Mouse (Mus musculus) intestine, embryonic 15.5 days (tissue): Measurements from ENCODE around the gene Tshz2. TPM values are rescaled to one million over a fixed set of nuclear protein-coding genes. Genes with fewer than 3 reads are reported as not detected.

Experiments
- ATAC-seq: fragments of 200-750 bp; cut with Nextera tagmentation; 2 replicates; pipeline ENCODE4 v1.8.0; 2017; ENCODE audit warnings: moderate TSS enrichment, moderate library complexity
- H3K27ac ChIP-seq: fragments of 300-500 bp; sonication (generic); 2 replicates; pipeline ENCODE4 v1.5.1; 2015; ENCODE audit warnings: mild to moderate bottlenecking, inconsistent platforms
- H3K27me3 ChIP-seq: fragments of 300-500 bp; sonication (generic); replicated peaks from 2 replicates; pipeline ENCODE4 v1.6.1; 2015; ENCODE audit warnings: inconsistent platforms
- H3K36me3 ChIP-seq: fragments of 300-500 bp; sonication (generic); 2 replicates; pipeline ENCODE4 v1.6.1; 2015; ENCODE audit warnings: inconsistent platforms
- H3K4me1 ChIP-seq: fragments of 300-500 bp; sonication (generic); replicated peaks from 2 replicates; pipeline ENCODE4 v1.6.1; 2015; ENCODE audit warnings: inconsistent platforms
- H3K4me2 ChIP-seq: fragments of 300-500 bp; sonication (generic); replicated peaks from 2 replicates; pipeline ENCODE4 v1.6.1; 2015; ENCODE audit warnings: mild to moderate bottlenecking, inconsistent platforms
- H3K4me3 ChIP-seq: fragments of 300-500 bp; sonication (generic); replicated peaks from 2 replicates; pipeline ENCODE4 v1.5.1; 2015; ENCODE audit warnings: inconsistent platforms
- H3K9ac ChIP-seq: fragments of 300-500 bp; sonication (generic); 2 replicates; pipeline ENCODE4 v1.6.1; 2015; ENCODE audit warnings: inconsistent platforms
- H3K9me3 ChIP-seq: fragments of 300-500 bp; sonication (generic); 2 replicates; pipeline ENCODE4 v1.6.1; 2016; ENCODE audit warnings: inconsistent platforms
- WGBS: fragments of 180-500 bp; shearing (Covaris S2); methylation state at CpG from one replicate; pipeline ENCODE4 v1.1.7; 2015; 5-methylcytosine and 5-hydroxymethylcytosine counted together
- polyA plus RNA-seq: library from polyadenylated mRNA; unstranded; fragments of >200 nt; fragmentation: Nextera tagmentation; extraction: Ambion mirVana; gene quantifications from 2 replicates; pipeline ENCODE4 v1.2.1, GENCODE M21; 2015

Gene Tshz2
- polyA plus RNA-seq, 1 experiment from 2014 or later = 17.2 TPM

GRCm38 (mm10) chr2:169750574-169751491 lies 118.0 kb downstream of the Tshz2 start:
- Histone ChIP-seq H3K4me3 (no peak overlapping the region), H3K27me3 (no peaks in the 10 kb centered on the region), H3K36me3 (no peaks in the 10 kb centered on the region), H3K9ac (no peak overlapping the region), H3K4me1 (peaks cover 22% of the 10 kb centered on the region), H3K4me2 (peak overlapping the region; percentile 33), H3K9me3 (no peaks in the 10 kb centered on the region), H3K27ac (peak overlapping the region; percentile 70)
- WGBS = 22% methylated on average over 15 of the region's 15 CpGs
- peak; percentile 72 for ATAC-seq

GRCm38 (mm10) chr2:169752126-169752525 lies 119.3 kb downstream of the Tshz2 start:
- no peak for ATAC-seq
- no peak overlapping the region for H3K9ac ChIP-seq
- peaks cover 23% of the 10 kb centered on the region for H3K4me1 ChIP-seq
- no peaks in the 10 kb centered on the region for H3K27me3 ChIP-seq
- 89% methylated on average over 9 of the region's 9 CpGs for WGBS
- no peak overlapping the region for H3K4me3 ChIP-seq
- 0 out of 2 replicates have a peak overlapping the region, but pooled peaks have one; percentile 40 for H3K27ac ChIP-seq
- no peaks in the 10 kb centered on the region for H3K36me3 ChIP-seq
- H3K9me3 ChIP-seq = no peaks in the 10 kb centered on the region
- H3K4me2 ChIP-seq = no peak overlapping the region

DNA sequence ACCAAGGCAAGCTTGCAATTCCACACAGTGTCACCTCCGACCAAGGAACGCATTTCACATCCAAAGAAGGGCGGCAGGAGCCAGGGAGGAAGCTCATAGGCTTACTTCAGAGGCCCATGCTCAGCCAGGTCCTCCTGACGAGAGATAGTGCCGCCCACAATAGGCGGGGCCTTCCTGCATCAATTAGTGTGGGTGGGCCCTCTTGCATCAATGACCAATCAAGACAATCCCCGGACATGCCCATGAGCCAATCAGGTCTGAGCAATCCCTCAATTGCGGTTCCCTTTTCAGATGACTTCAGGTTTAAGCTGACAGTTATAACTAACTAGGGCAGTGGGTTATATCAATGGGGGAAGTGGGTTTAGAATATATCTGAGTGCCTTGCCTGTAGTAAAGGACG lies 120.6 kb downstream of the Tshz2 start:
- Histone ChIP-seq H3K4me2 (no peak overlapping the region), H3K27ac (no peak overlapping the region), H3K4me3 (no peak overlapping the region), H3K9me3 (no peaks in the 10 kb centered on the region), H3K9ac (no peak overlapping the region), H3K4me1 (peaks cover 32% of the 10 kb centered on the region), H3K27me3 (no peaks in the 10 kb centered on the region), H3K36me3 (no peaks in the 10 kb centered on the region)
- whole genome bisulfite sequencing = 87% methylated on average over 9 of the region's 9 CpGs
- no peak for ATAC-seq

GRCm38 (mm10) chr2:169755091-169755490 lies 122.3 kb downstream of the Tshz2 start:
- Histone ChIP-seq H3K4me3 (no peak overlapping the region), H3K4me1 (peaks cover 31% of the 10 kb centered on the region), H3K36me3 (no peaks in the 10 kb centered on the region), H3K9ac (no peak overlapping the region), H3K4me2 (no peak overlapping the region; the same call in 1 of the 2 replicates), H3K27me3 (no peaks in the 10 kb centered on the region), H3K9me3 (no peaks in the 10 kb centered on the region), H3K27ac (no peak overlapping the region)
- 40% methylated on average over 7 of the region's 7 CpGs for WGBS
- no peak for ATAC-seq

GRCm38 (mm10) chr2:169758120-169758519 lies 125.3 kb downstream of the Tshz2 start:
- Histone ChIP-seq H3K27ac (peak overlapping the region; percentile 62), H3K27me3 (no peaks in the 10 kb centered on the region), H3K36me3 (no peaks in the 10 kb centered on the region), H3K4me1 (peaks cover 20% of the 10 kb centered on the region), H3K9me3 (no peaks in the 10 kb centered on the region), H3K4me2 (no peak overlapping the region), H3K9ac (no peak overlapping the region), H3K4me3 (no peak overlapping the region)
- ATAC-seq = peak; percentile 39; the same call in 1 of the 2 replicates
- 41% methylated on average over 6 of the region's 6 CpGs for WGBS

DNA sequence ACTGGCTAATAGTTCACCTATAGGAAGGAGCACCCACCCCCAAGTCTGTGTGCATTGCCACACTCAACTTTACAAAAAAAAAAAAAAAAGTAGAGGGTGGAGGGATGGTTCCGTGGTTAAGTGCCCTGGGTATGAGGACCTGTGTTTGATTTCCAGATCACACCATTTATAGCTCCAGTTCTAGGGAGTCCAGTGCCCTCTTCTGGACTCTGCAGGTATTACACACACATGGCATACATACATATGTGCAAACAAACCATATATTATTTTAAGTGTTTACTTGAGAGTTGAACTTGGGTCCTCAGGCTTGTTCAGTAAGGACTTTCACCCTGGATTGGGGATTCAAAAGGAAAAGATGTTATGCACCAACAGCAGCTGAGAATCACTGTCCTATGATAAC lies 127.3 kb downstream of the Tshz2 start:
- no peaks in the 10 kb centered on the region for H3K9me3 ChIP-seq
- H3K27ac ChIP-seq = no peak overlapping the region
- H3K36me3 ChIP-seq = no peaks in the 10 kb centered on the region
- WGBS = 91% methylated on average over 1 of the region's 1 CpGs
- H3K4me2 ChIP-seq = no peak overlapping the region
- ATAC-seq = no peak
- H3K27me3 ChIP-seq = no peaks in the 10 kb centered on the region
- peaks cover 15% of the 10 kb centered on the region; the same call in 1 of the 2 replicates for H3K4me1 ChIP-seq
- no peak overlapping the region for H3K4me3 ChIP-seq
- no peak overlapping the region for H3K9ac ChIP-seq

GRCm38 (mm10) chr2:169761726-169762125 lies 128.9 kb downstream of the Tshz2 start:
- Histone ChIP-seq H3K9me3 (no peaks in the 10 kb centered on the region), H3K36me3 (no peaks in the 10 kb centered on the region), H3K27ac (no peak overlapping the region), H3K4me3 (no peak overlapping the region), H3K4me2 (no peak overlapping the region), H3K27me3 (no peaks in the 10 kb centered on the region), H3K4me1 (peaks cover 17% of the 10 kb centered on the region; the same call in 1 of the 2 replicates), H3K9ac (no peak overlapping the region)
- no peak for ATAC-seq
- 40% methylated on average over 3 of the region's 3 CpGs for WGBS

DNA sequence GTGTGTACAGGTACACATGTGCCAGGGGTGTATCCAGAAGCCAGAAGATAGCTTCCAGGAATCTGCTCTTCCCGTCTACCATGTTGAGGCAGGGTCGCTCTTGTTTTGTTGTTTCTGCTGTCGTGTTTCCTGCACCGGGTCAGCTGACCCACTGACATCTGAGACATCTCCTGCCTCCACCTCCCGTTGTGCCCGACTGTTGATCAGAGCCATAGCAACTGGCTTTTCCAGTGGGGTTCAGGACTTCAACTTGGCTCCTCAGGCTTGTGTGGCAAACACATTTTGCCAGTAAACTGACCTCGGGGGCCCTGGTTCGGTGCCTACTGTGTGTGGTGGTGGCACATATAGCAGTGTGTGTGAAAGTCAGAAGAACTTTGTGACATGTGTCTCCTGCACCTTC lies 129.5 kb downstream of the Tshz2 start:
- Histone ChIP-seq H3K4me2 (no peak overlapping the region), H3K4me1 (peaks cover 14% of the 10 kb centered on the region; the same call in 1 of the 2 replicates), H3K36me3 (no peaks in the 10 kb centered on the region), H3K9ac (no peak overlapping the region), H3K9me3 (no peaks in the 10 kb centered on the region), H3K27me3 (no peaks in the 10 kb centered on the region), H3K4me3 (no peak overlapping the region), H3K27ac (no peak overlapping the region)
- ATAC-seq = no peak
- WGBS = 82% methylated on average over 8 of the region's 8 CpGs

- no peaks in the 10 kb centered on the region for H3K36me3 ChIP-seq
- WGBS = 78% methylated on average over 8 of the region's 8 CpGs
- no peaks in the 10 kb centered on the region for H3K9me3 ChIP-seq
- no peak overlapping the region for H3K9ac ChIP-seq
- H3K27ac ChIP-seq = no peak overlapping the region
- ATAC-seq = no peak
- no peak overlapping the region for H3K4me3 ChIP-seq
- H3K4me1 ChIP-seq = peaks cover 4% of the 10 kb centered on the region; the same call in 1 of the 2 replicates
- no peak overlapping the region for H3K4me2 ChIP-seq
- H3K27me3 ChIP-seq = no peaks in the 10 kb centered on the region
Measured at GRCm38 (mm10) chr2:169763716-169764115, 130.9 kb downstream of the Tshz2 start.

DNA sequence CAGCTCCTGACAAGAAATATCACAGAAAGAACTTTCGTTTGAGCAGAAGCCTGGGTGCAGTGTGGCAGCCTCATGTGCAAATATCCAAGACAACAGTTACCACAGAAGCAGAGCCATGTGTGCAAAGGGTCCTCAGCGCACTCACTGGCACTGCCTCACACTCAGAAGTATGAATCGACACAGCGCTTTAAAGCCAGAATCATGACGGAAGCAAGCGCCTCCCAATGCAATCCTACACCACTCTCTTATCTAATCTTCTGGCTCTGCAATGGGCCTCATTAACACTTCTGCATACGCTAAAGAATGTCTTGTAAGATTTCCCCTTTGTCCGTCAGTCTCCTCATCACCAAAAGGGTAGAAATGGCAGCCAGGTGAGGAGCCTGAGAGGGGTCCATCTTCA lies 133.4 kb downstream of the Tshz2 start:
- H3K27ac ChIP-seq = no peak overlapping the region
- no peak overlapping the region for H3K4me2 ChIP-seq
- ATAC-seq = peak; percentile 68
- no peaks in the 10 kb centered on the region for H3K27me3 ChIP-seq
- H3K9ac ChIP-seq = no peak overlapping the region
- no peaks in the 10 kb centered on the region for H3K9me3 ChIP-seq
- 52% methylated on average over 8 of the region's 8 CpGs for WGBS
- H3K36me3 ChIP-seq = no peaks in the 10 kb centered on the region
- H3K4me1 ChIP-seq = 0 out of 2 replicates have a peak, but pooled peaks cover 5% of the 10 kb centered on the region
- no peak overlapping the region for H3K4me3 ChIP-seq

- H3K27me3 ChIP-seq = no peaks in the 10 kb centered on the region
- ATAC-seq = 0 out of 2 replicates have a peak, but pooled peaks have one; percentile 45
- no peak overlapping the region for H3K27ac ChIP-seq
- WGBS = 73% methylated on average over 3 of the region's 3 CpGs
- no peaks in the 10 kb centered on the region for H3K36me3 ChIP-seq
- H3K4me3 ChIP-seq = no peak overlapping the region
- 0 out of 2 replicates have a peak, but pooled peaks cover 5% of the 10 kb centered on the region for H3K4me1 ChIP-seq
- no peak overlapping the region for H3K4me2 ChIP-seq
- H3K9me3 ChIP-seq = no peaks in the 10 kb centered on the region
- no peak overlapping the region for H3K9ac ChIP-seq
Measured at GRCm38 (mm10) chr2:169767281-169767680, 134.5 kb downstream of the Tshz2 start.

DNA sequence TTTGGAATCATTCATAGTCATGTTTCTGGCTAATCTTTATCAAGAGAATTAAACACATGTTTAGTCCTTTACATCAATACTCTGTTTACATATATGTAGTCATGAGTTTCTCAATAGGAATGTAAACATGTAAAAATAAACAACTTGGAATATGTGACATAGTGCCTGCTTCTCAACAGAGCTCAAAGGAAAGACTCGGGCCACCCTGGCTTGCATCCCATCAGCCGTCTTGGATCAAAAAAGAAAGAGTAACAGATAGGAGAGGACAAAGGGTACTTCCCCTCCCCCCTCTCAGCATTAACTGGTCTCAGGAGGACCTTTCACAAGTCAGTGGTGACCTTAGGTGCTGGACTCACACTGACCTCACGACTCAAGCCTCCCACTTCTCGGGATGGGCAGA lies 142.3 kb downstream of the Tshz2 start:
- Histone ChIP-seq H3K9me3 (no peaks in the 10 kb centered on the region), H3K36me3 (no peaks in the 10 kb centered on the region), H3K4me3 (no peak overlapping the region), H3K4me2 (no peak overlapping the region), H3K9ac (no peak overlapping the region), H3K27ac (no peak overlapping the region), H3K27me3 (no peaks in the 10 kb centered on the region), H3K4me1 (0 out of 2 replicates have a peak, but pooled peaks cover 6% of the 10 kb centered on the region)
- ATAC-seq = no peak
- WGBS = 54% methylated on average over 4 of the region's 4 CpGs
